Mouse (Mus musculus): ENCODE results near the gene Abcc3. TPM values are rescaled to one million over a fixed set of nuclear protein-coding genes. Genes with fewer than 3 reads are reported as not detected.

Gene Abcc3
- polyA plus RNA-seq, 2 experiments = 3.5 to 4.7 TPM

GRCm38 (mm10) chr11:94412998-94413469 is 20.2 kb upstream of the Abcc3 start:
- TF ChIP-seq CTCF (IDR thresholded peaks at IDR 0.05; ENCODE audit: low read depth) (no peak), EP300 (IDR thresholded peaks at IDR 0.05; ENCODE audit: low read depth) (no peak)
- WGBS (ENCODE audit: insufficient replicate concordance) = 9% methylated on average over 10 of the region's 10 CpGs
- no peaks in the 10 kb centered on the region for H3K36me3 ChIP-seq (replicated peaks; ENCODE audit: control insufficient read depth, insufficient read depth, low read depth)
- H3K4me2 ChIP-seq (ENCODE audit: low read depth) = no peak overlapping the region
- no peaks in the 10 kb centered on the region for H3K9me3 ChIP-seq (ENCODE audit: control insufficient read depth, low read length)
- H3K4me3 ChIP-seq (ENCODE audit: insufficient read depth in 1 of 2, low read depth in 2 of 2, low read length in 2 of 2) = no peak overlapping the region
- H3K27me3 ChIP-seq (ENCODE audit: control insufficient read depth, insufficient read depth, low read length) = peaks cover 3% of the 10 kb centered on the region
- ATAC-seq (ENCODE audit: insufficient read depth) = no peak; the same call in 1 of the 2 replicates
- H3K9ac ChIP-seq (replicated peaks) = no peak overlapping the region
- DNase-seq (ENCODE audit: low read depth in 3 of 3, low spot score in 3 of 3) = no peak
- H3K4me1 ChIP-seq (replicated peaks; ENCODE audit: control insufficient read depth in 2 of 2, insufficient read depth in 2 of 2, low read length in 1 of 2) = no peaks in the 10 kb centered on the region
- H3K27ac ChIP-seq = no peak overlapping the region

DNA sequence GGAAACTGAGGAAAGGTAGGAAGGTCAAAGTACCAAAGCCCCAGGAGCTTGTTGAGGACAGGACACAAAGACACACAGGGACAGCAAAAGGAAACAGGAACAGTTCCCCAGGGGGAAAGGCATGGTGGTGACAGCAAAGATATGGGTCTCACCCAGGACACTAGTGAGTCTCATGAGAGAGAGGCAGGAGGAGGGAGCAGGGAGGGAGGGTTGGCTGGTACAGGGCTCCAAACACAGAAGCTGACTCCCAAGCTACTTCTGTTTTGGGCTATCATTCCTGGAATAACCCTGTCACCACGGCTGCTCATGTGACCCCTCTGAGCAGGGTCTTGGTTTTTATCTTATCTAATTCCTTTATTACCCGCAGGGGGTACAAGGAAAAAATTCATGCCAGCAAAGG is 19.8 kb upstream of the Abcc3 start:
- Histone ChIP-seq H3K36me3 (replicated peaks; ENCODE audit: control insufficient read depth, insufficient read depth, low read depth) (no peaks in the 10 kb centered on the region), H3K27ac (no peak overlapping the region), H3K4me2 (ENCODE audit: low read depth) (no peak overlapping the region), H3K4me1 (replicated peaks; ENCODE audit: control insufficient read depth in 2 of 2, insufficient read depth in 2 of 2, low read length in 1 of 2) (no peaks in the 10 kb centered on the region), H3K27me3 (ENCODE audit: control insufficient read depth, insufficient read depth, low read length) (peaks cover 3% of the 10 kb centered on the region), H3K4me3 (ENCODE audit: insufficient read depth in 1 of 2, low read depth in 2 of 2, low read length in 2 of 2) (no peak overlapping the region), H3K9ac (replicated peaks) (no peak overlapping the region), H3K9me3 (ENCODE audit: control insufficient read depth, low read length) (no peaks in the 10 kb centered on the region)
- DNase-seq (ENCODE audit: low read depth in 3 of 3, low spot score in 3 of 3) (no peak), ATAC-seq (ENCODE audit: insufficient read depth) (no peak)
- no peak for TF ChIP-seq EP300 (IDR thresholded peaks at IDR 0.05; ENCODE audit: low read depth)
- TF ChIP-seq CTCF (IDR thresholded peaks at IDR 0.05; ENCODE audit: low read depth) = no peak
- WGBS (ENCODE audit: insufficient replicate concordance) = 9% methylated on average over 2 of the region's 2 CpGs

DNA sequence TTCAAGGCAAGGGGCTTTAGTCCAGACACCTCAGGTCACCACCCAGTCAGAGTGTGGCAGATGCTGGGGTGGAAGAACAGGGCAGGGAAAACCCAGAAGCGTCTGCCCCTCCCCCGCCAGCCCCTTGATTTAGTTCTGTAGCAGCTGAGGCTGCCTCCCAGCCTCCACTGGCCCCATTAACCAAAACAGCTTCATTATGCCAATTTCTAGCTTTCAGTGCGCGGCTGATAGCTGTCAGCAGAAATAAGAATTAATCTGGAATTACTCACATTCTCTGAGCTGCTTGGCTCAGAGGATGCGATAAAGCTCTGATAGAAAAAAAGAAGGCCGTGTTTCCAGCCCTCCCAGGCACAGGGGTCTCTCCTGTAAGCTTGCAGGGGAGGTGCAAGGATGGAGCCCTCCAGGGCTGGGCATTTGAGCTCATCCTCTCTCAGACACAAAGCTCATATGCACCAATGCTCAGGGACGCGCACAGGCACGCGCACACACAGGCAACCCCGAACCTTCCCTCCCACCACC is 15.1 kb upstream of the Abcc3 start:
- H3K4me1 ChIP-seq (replicated peaks; ENCODE audit: control insufficient read depth in 2 of 2, insufficient read depth in 2 of 2, low read length in 1 of 2) = no peaks in the 10 kb centered on the region
- H3K4me2 ChIP-seq (ENCODE audit: low read depth) = no peak overlapping the region
- H3K9me3 ChIP-seq (ENCODE audit: control insufficient read depth, low read length) = no peaks in the 10 kb centered on the region
- no peak overlapping the region for H3K27ac ChIP-seq
- no peaks in the 10 kb centered on the region for H3K36me3 ChIP-seq (replicated peaks; ENCODE audit: control insufficient read depth, insufficient read depth, low read depth)
- TF ChIP-seq CTCF (IDR thresholded peaks at IDR 0.05; ENCODE audit: low read depth) (no peak), EP300 (IDR thresholded peaks at IDR 0.05; ENCODE audit: low read depth) (no peak)
- ATAC-seq (ENCODE audit: insufficient read depth) (no peak), DNase-seq (ENCODE audit: low read depth in 3 of 3, low spot score in 3 of 3) (no peak)
- no peak overlapping the region for H3K9ac ChIP-seq (replicated peaks)
- no peak overlapping the region for H3K4me3 ChIP-seq (ENCODE audit: insufficient read depth in 1 of 2, low read depth in 2 of 2, low read length in 2 of 2)
- WGBS (ENCODE audit: insufficient replicate concordance) = 50% methylated on average over 11 of the region's 11 CpGs
- no peaks in the 10 kb centered on the region; the same call in none of the 2 replicates for H3K27me3 ChIP-seq (ENCODE audit: control insufficient read depth, insufficient read depth, low read length)

GRCm38 (mm10) chr11:94405348-94405747 is 12.6 kb upstream of the Abcc3 start:
- Histone ChIP-seq H3K36me3 (replicated peaks; ENCODE audit: control insufficient read depth, insufficient read depth, low read depth) (no peaks in the 10 kb centered on the region), H3K9me3 (ENCODE audit: control insufficient read depth, low read length) (no peaks in the 10 kb centered on the region), H3K4me2 (ENCODE audit: low read depth) (no peak overlapping the region), H3K27ac (no peak overlapping the region), H3K9ac (replicated peaks) (no peak overlapping the region), H3K4me1 (replicated peaks; ENCODE audit: control insufficient read depth in 2 of 2, insufficient read depth in 2 of 2, low read length in 1 of 2) (no peaks in the 10 kb centered on the region), H3K27me3 (ENCODE audit: control insufficient read depth, insufficient read depth, low read length) (no peaks in the 10 kb centered on the region; the same call in 1 of the 2 replicates), H3K4me3 (ENCODE audit: insufficient read depth in 1 of 2, low read depth in 2 of 2, low read length in 2 of 2) (no peak overlapping the region)
- TF ChIP-seq CTCF (IDR thresholded peaks at IDR 0.05; ENCODE audit: low read depth) (no peak), EP300 (IDR thresholded peaks at IDR 0.05; ENCODE audit: low read depth) (no peak)
- ATAC-seq (ENCODE audit: insufficient read depth) (no peak), DNase-seq (ENCODE audit: low read depth in 3 of 3, low spot score in 3 of 3) (no peak)
- WGBS (ENCODE audit: insufficient replicate concordance) = 36% methylated on average over 6 of the region's 6 CpGs

DNA sequence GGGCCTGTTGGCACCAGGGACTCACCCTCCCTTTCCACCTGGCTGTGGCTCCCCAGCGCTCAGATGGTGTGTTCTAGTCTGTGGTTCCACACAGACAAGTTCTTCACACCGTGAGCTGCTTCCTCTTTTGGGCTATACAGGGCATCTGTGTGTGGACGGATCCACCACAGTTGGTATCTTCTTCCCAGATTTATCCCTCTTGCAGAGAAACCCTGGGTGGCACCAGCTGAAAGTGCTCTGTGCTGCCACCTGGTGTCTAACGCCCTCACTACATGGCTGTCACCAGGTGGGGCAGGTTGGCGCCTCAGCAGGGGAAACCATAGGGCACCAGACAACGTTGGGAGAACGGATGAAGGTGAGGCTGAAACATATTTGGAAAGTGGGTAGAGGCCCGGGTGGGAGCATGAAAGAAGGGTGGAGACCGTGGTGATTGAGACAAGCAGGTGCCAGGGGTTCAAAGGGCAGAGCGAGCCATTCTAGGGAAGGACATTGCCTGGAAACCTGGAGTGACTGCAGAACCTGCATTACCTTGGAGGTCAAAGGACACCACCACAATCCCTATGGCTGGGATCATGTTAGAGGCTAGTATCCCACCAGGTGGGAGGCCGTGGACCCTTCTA is 12.0 kb upstream of the Abcc3 start:
- Histone ChIP-seq H3K4me1 (replicated peaks; ENCODE audit: control insufficient read depth in 2 of 2, insufficient read depth in 2 of 2, low read length in 1 of 2) (no peaks in the 10 kb centered on the region), H3K36me3 (replicated peaks; ENCODE audit: control insufficient read depth, insufficient read depth, low read depth) (no peaks in the 10 kb centered on the region), H3K9ac (replicated peaks) (no peak overlapping the region), H3K27ac (no peak overlapping the region), H3K4me2 (ENCODE audit: low read depth) (no peak overlapping the region), H3K9me3 (ENCODE audit: control insufficient read depth, low read length) (no peaks in the 10 kb centered on the region), H3K4me3 (ENCODE audit: insufficient read depth in 1 of 2, low read depth in 2 of 2, low read length in 2 of 2) (no peak overlapping the region), H3K27me3 (ENCODE audit: control insufficient read depth, insufficient read depth, low read length) (no peaks in the 10 kb centered on the region; the same call in 1 of the 2 replicates)
- DNase-seq (ENCODE audit: low read depth in 3 of 3, low spot score in 3 of 3) (peak in 2 of 3 experiments; percentile 28 to 31), ATAC-seq (ENCODE audit: insufficient read depth) (peak; percentile 31; the same call in 1 of the 2 replicates)
- peak; percentile 97 for TF ChIP-seq CTCF (IDR thresholded peaks at IDR 0.05; ENCODE audit: low read depth)
- no peak for TF ChIP-seq EP300 (IDR thresholded peaks at IDR 0.05; ENCODE audit: low read depth)
- 17% methylated on average over 11 of the region's 11 CpGs for WGBS (ENCODE audit: insufficient replicate concordance)
